In the genomic region with DNA sequence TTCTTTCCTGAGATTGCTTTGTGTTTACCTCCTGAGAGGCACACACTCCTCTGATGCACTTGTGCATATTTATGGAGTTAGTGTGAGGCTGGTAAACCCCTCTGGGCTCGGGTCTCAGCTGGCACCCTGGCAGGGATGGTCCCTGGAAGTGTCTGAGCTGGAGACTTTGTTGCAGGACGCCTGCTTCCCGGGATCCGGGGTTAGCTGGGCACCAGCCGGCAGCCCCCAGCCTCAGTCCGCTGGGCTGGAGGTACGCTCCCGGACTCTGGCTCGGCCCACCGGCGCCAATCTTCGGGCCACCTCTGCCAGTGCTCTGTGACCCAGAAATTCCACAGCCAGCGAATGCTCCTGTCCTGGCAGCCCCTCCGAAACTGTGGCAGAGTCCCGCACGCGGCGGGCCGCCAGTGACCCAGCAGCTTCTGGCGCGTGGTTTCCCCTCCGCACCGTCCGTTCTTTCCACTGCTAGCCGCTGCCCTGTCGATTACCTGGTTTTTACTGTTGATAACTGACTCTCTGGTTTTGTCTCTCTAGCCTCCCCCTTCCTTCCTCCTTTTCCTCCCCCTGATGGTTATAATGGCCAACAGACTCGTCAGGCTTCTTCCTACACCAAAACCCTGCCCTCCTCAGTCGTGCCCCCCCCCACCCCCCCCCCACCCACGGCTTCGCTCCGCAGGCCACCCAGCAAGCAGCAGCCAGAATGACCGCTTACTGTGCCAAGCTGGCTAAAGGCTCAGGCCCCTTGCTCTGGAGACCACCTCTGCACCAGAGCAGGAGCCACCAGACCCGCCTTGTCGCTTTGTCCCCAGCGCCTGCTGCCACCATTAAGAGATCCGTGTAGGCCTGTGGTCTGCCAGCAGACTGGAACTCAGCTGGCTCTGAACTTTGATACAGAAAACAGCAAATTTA, we compare ENCODE assay signal across 8 mouse cellular contexts. TPM values are rescaled to one million over a fixed set of nuclear protein-coding genes. Genes with fewer than 3 reads are reported as not detected.
DNase-seq lines count a peak whose midpoint lies in the region; ATAC-seq and TF ChIP-seq lines count a peak whose summit lies in the region.

No protein-coding gene starts in this region.

- intact Hi-C loops in gastrocnemius, postnatal 14 days (cut with DNase I; ENCODE audit: low total_unique reads) = no loop called here

- peak; percentile 67 for ATAC-seq in lung, embryonic 16.5 days (ENCODE audit: low read depth)
- peak; percentile 67 for ATAC-seq in megakaryocyte-erythroid progenitor cell, adult 5-6 weeks (replicated peaks; ENCODE audit: low FRiP score, low TSS enrichment, poor library complexity, severe bottlenecking)

- H3K9me3 ChIP-seq in lung, embryonic 16.5 days (ENCODE audit: control insufficient read depth, low read length) = no peaks in the 10 kb centered on the region

- H3K27me3 ChIP-seq in lung, embryonic 16.5 days (ENCODE audit: control insufficient read depth, insufficient read depth, low read depth, low read length) = no peaks in the 10 kb centered on the region; the same call in 1 of the 2 replicates
- peaks cover 2% of the 10 kb centered on the region for H3K27me3 ChIP-seq in kidney, adult 2 months (replicated peaks; ENCODE audit: control insufficient read depth, insufficient read depth, low read length)

- peak overlapping the region; percentile 75 for H3K9ac ChIP-seq in lung, embryonic 16.5 days (ENCODE audit: low read length)

- no peak for TF ChIP-seq CTCF in kidney, adult 2 months (conservative IDR thresholded peaks at IDR 0.05; ENCODE audit: insufficient read depth, insufficient read length, low read depth, low read length)

- H3K4me3 ChIP-seq in lung, embryonic 16.5 days (ENCODE audit: low read length) = peak overlapping the region; percentile 52
- H3K4me3 ChIP-seq in kidney, adult 2 months (ENCODE audit: insufficient read depth, low read depth, low read length) = peak overlapping the region; percentile 22

- DNase-seq in lung, postnatal 25 days (ENCODE audit: low spot score) = no peak
- DNase-seq in embryo, embryonic 10.5 days (ENCODE audit: low spot score) = peak; percentile 59
- DNase-seq in gastrocnemius, postnatal 14 days = peak; percentile 20
- peak; percentile 2 for DNase-seq in kidney, adult 2 months
- no peak for DNase-seq in natural killer cell, adult 2 months (ENCODE audit: low spot score in 2 of 2)
- no peak for DNase-seq in right cerebral cortex, adult 18-20 months

- no peaks in the 10 kb centered on the region for H3K36me3 ChIP-seq in lung, embryonic 16.5 days (ENCODE audit: control insufficient read depth, insufficient read depth, low read length)
- H3K36me3 ChIP-seq in kidney, adult 2 months (ENCODE audit: control insufficient read depth, insufficient read depth, low read length) = no peaks in the 10 kb centered on the region

- no peak for TF ChIP-seq POLR2A in kidney, adult 2 months (IDR thresholded peaks at IDR 0.05; ENCODE audit: low read depth, low read length)

- peak overlapping the region; percentile 83 for H3K4me2 ChIP-seq in lung, embryonic 16.5 days (ENCODE audit: low read depth, low read length)

- H3K4me1 ChIP-seq in lung, embryonic 16.5 days (replicated peaks; ENCODE audit: control insufficient read depth, insufficient read depth, low read length) = peaks cover 7% of the 10 kb centered on the region
- H3K4me1 ChIP-seq in kidney, adult 2 months (ENCODE audit: control insufficient read depth, insufficient read depth, low read length) = no peaks in the 10 kb centered on the region; the same call in 1 of the 2 replicates

- H3K27ac ChIP-seq in lung, embryonic 16.5 days (ENCODE audit: low read length) = no peak overlapping the region
- H3K27ac ChIP-seq in kidney, adult 2 months (ENCODE audit: insufficient read depth, low read depth, low read length) = no peak overlapping the region

- WGBS in lung, embryonic 16.5 days = 6% methylated on average over 31 of the region's 36 CpGs
- WGBS in kidney, adult 2 months = 5% methylated on average over 36 of the region's 36 CpGs

RNA-seq across cellular contexts. Expression of a gene that starts 26.3 kb away (rescaled TPM):
- polyA plus RNA-seq in lung, embryonic 16.5 days (2015; fragmentation: Nextera tagmentation; extraction: Ambion mirVana) = 16.9 and 25.9 TPM in 2 replicates
- 10 to 100 TPM; 35.3 to 36.8 TPM for total RNA-seq in gastrocnemius, postnatal 14 days (2021)
- 34.8 and 44.1 TPM in 2 replicates for polyA plus RNA-seq in kidney, adult 2 months (2012; rRNA removed)
- total RNA-seq in megakaryocyte-erythroid progenitor cell, adult 5-6 weeks (2014; fragmentation: Nextera tagmentation) = 42.3 and 44.5 TPM in 2 replicates
- 25.8 and 30.7 TPM in 2 replicates for total RNA-seq in megakaryocyte-erythroid progenitor cell, adult 5-6 weeks (2017)

Comparison
In these comparisons a context has a peak if more than half of its experiments do, and no peak if none do; other contexts are left out.
1. DNase-seq: peak in embryo, embryonic 10.5 days (single experiment), gastrocnemius, postnatal 14 days (single experiment) and kidney, adult 2 months (single experiment); none in lung, postnatal 25 days (single experiment), natural killer cell, adult 2 months (0 of 2) and right cerebral cortex, adult 18-20 months (single experiment).